Mouse (Mus musculus) myocyte (in vitro differentiated cells): Measurements from ENCODE around the gene Kif21a.

ENCODE experiments used
- CEBPB ChIP-seq: IDR thresholded peaks from 2 replicates; pipeline ENCODE4 v1.6.1; 2011; ENCODE audit warnings: mild to moderate bottlenecking, moderate library complexity; ENCODE audit not compliant: poor library complexity, insufficient read depth, severe bottlenecking
- E2F4 ChIP-seq: IDR thresholded peaks from one replicate; pipeline ENCODE4 v1.6.1; 2011; ENCODE audit warnings: mild to moderate bottlenecking, control low read depth, moderate library complexity; ENCODE audit not compliant: insufficient read depth
- MAX ChIP-seq: IDR thresholded peaks from one replicate; pipeline ENCODE4 v1.6.1; 2011; ENCODE audit warnings: low read depth, mild to moderate bottlenecking, control low read depth
- MYOD1 ChIP-seq, 3 experiments: IDR thresholded peaks; one replicate each; pipeline ENCODE4 v1.6.1; 2011; ENCODE audit warnings: control low read depth in 2 of 3, low read depth in 2 of 3, mild to moderate bottlenecking in 2 of 3, moderate library complexity in 1 of 3; ENCODE audit not compliant: insufficient read length in 2 of 3, control insufficient read depth in 1 of 3
- MYOG ChIP-seq, 3 experiments: IDR thresholded peaks; one replicate each; pipeline ENCODE4 v1.6.1; 2011; ENCODE audit warnings: control low read depth in 2 of 3, low read depth in 2 of 3, mild to moderate bottlenecking in 2 of 3; ENCODE audit not compliant: insufficient read length in 2 of 3, control insufficient read depth in 1 of 3, insufficient read depth in 1 of 3
- POLR2A ChIP-seq: IDR thresholded peaks from one replicate; pipeline ENCODE4 v1.6.1; 2011; ENCODE audit warnings: low read depth, mild to moderate bottlenecking, control low read depth, moderate library complexity; ENCODE audit not compliant: insufficient read length
- POLR2AphosphoS2 ChIP-seq: IDR thresholded peaks from one replicate; pipeline ENCODE4 v1.6.1; 2011; ENCODE audit warnings: low read depth, control low read depth; ENCODE audit not compliant: insufficient read length
- TCF12 ChIP-seq: IDR thresholded peaks from one replicate; pipeline ENCODE4 v1.6.1; 2011; ENCODE audit warnings: mild to moderate bottlenecking, control low read depth; ENCODE audit not compliant: poor library complexity, insufficient read depth, severe bottlenecking
- USF1 ChIP-seq: IDR thresholded peaks from one replicate; pipeline ENCODE4 v1.6.1; 2011; ENCODE audit warnings: low read depth, mild to moderate bottlenecking, control low read depth, moderate library complexity

DNA sequence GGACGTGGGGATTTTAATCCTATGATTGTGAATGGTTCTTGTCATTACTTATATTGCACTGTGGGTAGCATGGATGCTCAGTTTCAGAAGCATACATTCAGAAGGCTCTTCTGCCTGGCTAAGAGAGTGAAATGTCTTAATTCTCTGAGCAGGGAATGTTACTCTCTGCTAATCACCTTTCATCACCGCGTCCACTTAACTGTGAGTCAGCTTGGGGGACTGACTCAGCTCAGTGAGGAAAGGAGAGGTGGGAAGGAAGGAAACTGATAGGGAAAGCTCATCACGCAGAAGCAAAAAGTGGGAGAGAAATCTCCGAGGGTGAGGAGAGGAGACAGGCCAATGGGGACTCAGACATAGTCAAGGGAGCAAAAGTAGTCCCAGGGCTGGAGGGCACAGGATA is 10.9 kb downstream of the Kif21a start:
- no peak for TF ChIP-seq USF1
- TF ChIP-seq MYOD1 (IDR thresholded peaks at IDR 0.05; ENCODE audit: control insufficient read depth in 1 of 3, insufficient read length in 2 of 3, low read depth in 2 of 3): no peak
- no peak for TF ChIP-seq MAX
- no peak for TF ChIP-seq POLR2A
- no peak for TF ChIP-seq TCF12
- no peak for TF ChIP-seq MYOG (IDR thresholded peaks at IDR 0.05; ENCODE audit: control insufficient read depth in 1 of 3, insufficient read depth in 1 of 3, insufficient read length in 2 of 3, low read depth in 2 of 3)
- no peak for TF ChIP-seq POLR2AphosphoS2
- no peak for TF ChIP-seq CEBPB
- no peak for TF ChIP-seq E2F4
